8 mouse cellular contexts compared by ENCODE assay signal in genomic region chr16:4938461-4938860, GRCm38 (mm10). TPM values are rescaled to one million over a fixed set of nuclear protein-coding genes. Genes with fewer than 3 reads are reported as not detected.
DNase-seq lines count a peak whose midpoint lies in the region; ATAC-seq and TF ChIP-seq lines count a peak whose summit lies in the region.

Nudt16l1 (plus strand) TSS chr16:4938761.

- H3K9me3 ChIP-seq in neural tube, embryonic 11.5 days (ENCODE audit: control insufficient read depth, low read length), result no peaks in the 10 kb centered on the region
- H3K9me3 ChIP-seq in embryonic facial prominence, embryonic 15.5 days (replicated peaks), result no peaks in the 10 kb centered on the region
- H3K9me3 ChIP-seq in limb, embryonic 12.5 days, result no peaks in the 10 kb centered on the region

- 19% methylated on average over 2 of the region's 2 CpGs for WGBS in neural tube, embryonic 11.5 days
- WGBS in embryonic facial prominence, embryonic 15.5 days, result 4% methylated on average over 2 of the region's 2 CpGs
- WGBS in limb, embryonic 12.5 days, result 9% methylated on average over 2 of the region's 2 CpGs
- 4% methylated on average over 2 of the region's 2 CpGs for WGBS in small intestine, adult 2 months

- H3K9ac ChIP-seq in neural tube, embryonic 11.5 days (ENCODE audit: low read length), result peak within 1 kb of the TSS; percentile 88
- peak within 1 kb of the TSS; percentile 99 for H3K9ac ChIP-seq in embryonic facial prominence, embryonic 15.5 days
- peak within 1 kb of the TSS; percentile 89 for H3K9ac ChIP-seq in limb, embryonic 12.5 days (replicated peaks)

- intact Hi-C loops in heart, postnatal 25 days (cut with DNase I), result loop anchor here (2.0 kb wide), 1 partner anchor 24 kb away; no protein-coding TSS in a partner anchor

- no peaks in the 10 kb centered on the region for H3K27me3 ChIP-seq in neural tube, embryonic 11.5 days (ENCODE audit: control insufficient read depth, insufficient read depth, low read length)
- H3K27me3 ChIP-seq in embryonic facial prominence, embryonic 15.5 days, result no peaks in the 10 kb centered on the region
- no peaks in the 10 kb centered on the region for H3K27me3 ChIP-seq in limb, embryonic 12.5 days
- no peaks in the 10 kb centered on the region for H3K27me3 ChIP-seq in small intestine, adult 2 months (ENCODE audit: control insufficient read depth, insufficient read depth, low read length)

- H3K36me3 ChIP-seq in neural tube, embryonic 11.5 days (ENCODE audit: control insufficient read depth, insufficient read depth, low read length), result peaks cover 16% of the 10 kb centered on the region
- H3K36me3 ChIP-seq in embryonic facial prominence, embryonic 15.5 days, result peaks cover 77% of the 10 kb centered on the region
- H3K36me3 ChIP-seq in limb, embryonic 12.5 days, result peaks cover 82% of the 10 kb centered on the region
- H3K36me3 ChIP-seq in small intestine, adult 2 months (ENCODE audit: control insufficient read depth, insufficient read depth, low read length), result peaks cover 51% of the 10 kb centered on the region

- H3K27ac ChIP-seq in neural tube, embryonic 11.5 days (ENCODE audit: low read depth, low read length), result peak within 1 kb of the TSS; percentile 60; the same call in 1 of the 2 replicates
- peak within 1 kb of the TSS; percentile 91 for H3K27ac ChIP-seq in embryonic facial prominence, embryonic 15.5 days (replicated peaks)
- H3K27ac ChIP-seq in limb, embryonic 12.5 days, result peak within 1 kb of the TSS; percentile 89
- peak within 1 kb of the TSS; percentile 27 for H3K27ac ChIP-seq in small intestine, adult 2 months (ENCODE audit: insufficient read depth, low read depth, low read length)

- TF ChIP-seq CTCF in small intestine, adult 2 months (IDR thresholded peaks at IDR 0.05; ENCODE audit: extremely low read depth, insufficient read length, insufficient replicate concordance, low read depth, low read length), result no peak

- H3K4me3 ChIP-seq in neural tube, embryonic 11.5 days (ENCODE audit: low read depth, low read length), result peak within 1 kb of the TSS; percentile 90
- H3K4me3 ChIP-seq in embryonic facial prominence, embryonic 15.5 days (replicated peaks), result peak within 1 kb of the TSS; percentile 95
- peak within 1 kb of the TSS; percentile 92 for H3K4me3 ChIP-seq in limb, embryonic 12.5 days (replicated peaks)
- peak within 1 kb of the TSS; percentile 91 for H3K4me3 ChIP-seq in small intestine, adult 2 months (ENCODE audit: low read depth, low read length)

- no peak for ATAC-seq in neural tube, embryonic 11.5 days (ENCODE audit: insufficient read depth, low FRiP score, low TSS enrichment)
- ATAC-seq in embryonic facial prominence, embryonic 15.5 days (ENCODE audit: insufficient number of reproducible peaks, low FRiP score, low TSS enrichment, low read depth), result peak; percentile 0; the same call in 1 of the 2 replicates
- ATAC-seq in limb, embryonic 12.5 days (ENCODE audit: insufficient number of reproducible peaks, insufficient read depth, low FRiP score, low TSS enrichment, low read depth), result no peak

- H3K4me1 ChIP-seq in neural tube, embryonic 11.5 days (ENCODE audit: control insufficient read depth, insufficient read depth, low read length), result peaks cover 10% of the 10 kb centered on the region
- H3K4me1 ChIP-seq in embryonic facial prominence, embryonic 15.5 days, result peaks cover 24% of the 10 kb centered on the region
- H3K4me1 ChIP-seq in limb, embryonic 12.5 days (replicated peaks), result peaks cover 14% of the 10 kb centered on the region
- H3K4me1 ChIP-seq in small intestine, adult 2 months (ENCODE audit: control insufficient read depth, insufficient read depth, insufficient read length, low read length), result peaks cover 7% of the 10 kb centered on the region; the same call in 1 of the 2 replicates

- TF ChIP-seq POLR2A in small intestine, adult 2 months (IDR thresholded peaks at IDR 0.05; ENCODE audit: low read depth, low read length), result no peak

- DNase-seq in neural tube, embryonic 11.5 days (ENCODE audit: low spot score), result no peak
- DNase-seq in neural tube, embryonic 10.5 days (ENCODE audit: extremely low spot score, low spot score), result no peak
- DNase-seq in heart, postnatal 25 days (ENCODE audit: low spot score), result no peak
- no peak for DNase-seq in spleen, postnatal 10 days (ENCODE audit: low spot score in 2 of 2)
- no peak for DNase-seq in right cerebral cortex, postnatal 14 days

- peak within 1 kb of the TSS; percentile 98 for H3K4me2 ChIP-seq in neural tube, embryonic 11.5 days (ENCODE audit: low read depth)
- peak within 1 kb of the TSS; percentile 79 for H3K4me2 ChIP-seq in embryonic facial prominence, embryonic 15.5 days (replicated peaks)
- peak within 1 kb of the TSS; percentile 89 for H3K4me2 ChIP-seq in limb, embryonic 12.5 days

RNA-seq across cellular contexts. Expression of gene Nudt16l1, which starts in this region (rescaled TPM):
- polyA plus RNA-seq in neural tube, embryonic 11.5 days (2014; fragmentation: Nextera tagmentation; extraction: Ambion mirVana), result 140 and 141 TPM in 2 replicates
- 156 and 161 TPM in 2 replicates for polyA plus RNA-seq in embryonic facial prominence, embryonic 15.5 days (2015; fragmentation: Nextera tagmentation; extraction: Ambion mirVana)
- 10 to 100 TPM; 20.5 to 24.3 TPM for total RNA-seq in heart, postnatal 25 days (2021)
- 168 and 171 TPM in 2 replicates for polyA plus RNA-seq in limb, embryonic 12.5 days (2016; fragmentation: Nextera tagmentation; extraction: Ambion mirVana)
- 23.7 and 42.6 TPM in 2 replicates for polyA plus RNA-seq in small intestine, adult 2 months (2012; rRNA removed)

Comparison
In these comparisons a context has a peak if more than half of its experiments do, and no peak if none do; other contexts are left out.
1. H3K27ac ChIP-seq: peak in every context shown above with its lines; median percentile 91 in embryonic facial prominence, embryonic 15.5 days; 89 in limb, embryonic 12.5 days; 60 in neural tube, embryonic 11.5 days; 27 in small intestine, adult 2 months.